Mouse (Mus musculus) liver, embryonic 13.5 days (tissue): Measurements from ENCODE around the gene Tsr1. TPM values are rescaled to one million over a fixed set of nuclear protein-coding genes. Genes with fewer than 3 reads are reported as not detected.

Experiments
- ATAC-seq: fragments of 200-750 bp; cut with Nextera tagmentation; 2 replicates; pipeline ENCODE4 v1.8.0; 2017; ENCODE audit warnings: low read depth, mild to moderate bottlenecking, moderate number of reproducible peaks, moderate library complexity
- DNase-seq: peaks from one replicate; pipeline ENCODE4 v3.0.0; 2022
- H3K27ac ChIP-seq: fragments of 300-500 bp; sonication (generic); 2 replicates; pipeline ENCODE4 v1.5.1; 2015; ENCODE audit warnings: moderate library complexity, mild to moderate bottlenecking, inconsistent platforms
- H3K27me3 ChIP-seq: fragments of 300-500 bp; sonication (generic); 2 replicates; pipeline ENCODE4 v1.6.1; 2015; ENCODE audit warnings: mild to moderate bottlenecking, inconsistent platforms
- H3K36me3 ChIP-seq: fragments of 300-500 bp; sonication (generic); 2 replicates; pipeline ENCODE4 v1.6.1; 2015; ENCODE audit warnings: mild to moderate bottlenecking, inconsistent platforms
- H3K4me1 ChIP-seq: fragments of 300-500 bp; sonication (generic); replicated peaks from 2 replicates; pipeline ENCODE4 v1.6.1; 2015; ENCODE audit warnings: inconsistent platforms
- H3K4me2 ChIP-seq: fragments of 300-500 bp; sonication (generic); 2 replicates; pipeline ENCODE4 v1.6.1; 2015; ENCODE audit warnings: inconsistent platforms, mild to moderate bottlenecking, moderate library complexity
- H3K4me3 ChIP-seq: fragments of 300-500 bp; sonication (generic); replicated peaks from 2 replicates; pipeline ENCODE4 v1.5.1; 2015; ENCODE audit warnings: mild to moderate bottlenecking, inconsistent platforms
- H3K9ac ChIP-seq: fragments of 300-500 bp; sonication (generic); 2 replicates; pipeline ENCODE4 v1.6.1; 2015; ENCODE audit warnings: mild to moderate bottlenecking, inconsistent platforms
- H3K9me3 ChIP-seq: fragments of 300-500 bp; sonication (generic); replicated peaks from 2 replicates; pipeline ENCODE4 v1.6.1; 2016; ENCODE audit warnings: inconsistent platforms
- WGBS: fragments of 180-500 bp; shearing (Covaris S2); methylation state at CpG from one replicate; pipeline ENCODE4 v1.1.7; 2015; ENCODE audit not compliant: insufficient replicate concordance; 5-methylcytosine and 5-hydroxymethylcytosine counted together
- polyA plus RNA-seq: library from polyadenylated mRNA; unstranded; fragments of >200 nt; fragmentation: Nextera tagmentation; extraction: Ambion mirVana; gene quantifications from 2 replicates; pipeline ENCODE4 v1.2.1, GENCODE M21; 2015

The Tsr1 gene
- polyA plus RNA-seq, 1 experiment from 2014 or later, result 32.6 TPM

DNA sequence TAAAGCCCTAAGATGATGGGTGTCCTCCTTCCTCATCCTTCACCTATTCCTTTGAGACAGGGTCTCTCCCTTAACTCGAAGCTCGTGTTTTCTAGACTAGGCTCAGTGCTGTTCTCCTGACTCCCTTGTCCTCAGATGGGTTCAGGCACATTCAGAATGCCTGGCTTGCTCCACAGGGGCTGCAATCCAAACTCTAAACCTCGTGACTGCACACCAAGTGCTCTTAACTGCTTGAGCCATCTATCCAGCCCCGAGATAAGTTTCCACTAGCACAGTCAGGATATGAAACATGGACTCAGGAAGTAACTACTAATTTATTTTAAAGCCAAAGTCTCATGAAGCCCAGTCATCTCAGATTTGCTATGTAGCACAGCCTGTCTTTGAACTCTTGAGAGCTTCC is 27.3 kb upstream of the Tsr1 start:
- no peak for ATAC-seq
- DNase-seq, result no peak
- WGBS, result 58% methylated on average over 4 of the region's 4 CpGs

GRCm38 (mm10) chr11:74870991-74871622 is 26.8 kb upstream of the Tsr1 start:
- H3K36me3 ChIP-seq, result no peaks in the 10 kb centered on the region
- peaks cover 5% of the 10 kb centered on the region; the same call in 1 of the 2 replicates for H3K4me1 ChIP-seq
- 55% methylated on average over 12 of the region's 12 CpGs for WGBS
- H3K4me2 ChIP-seq, result no peak overlapping the region
- no peak overlapping the region for H3K9ac ChIP-seq
- no peaks in the 10 kb centered on the region for H3K27me3 ChIP-seq
- DNase-seq (no peak), ATAC-seq (no peak)
- H3K4me3 ChIP-seq, result no peak overlapping the region
- H3K27ac ChIP-seq, result no peak overlapping the region
- no peaks in the 10 kb centered on the region for H3K9me3 ChIP-seq

More for the DNA sequence above, 27.3 kb upstream of the Tsr1 start:
- Histone ChIP-seq H3K4me2 (no peak overlapping the region), H3K27me3 (no peaks in the 10 kb centered on the region), H3K4me3 (no peak overlapping the region), H3K9me3 (no peaks in the 10 kb centered on the region), H3K36me3 (no peaks in the 10 kb centered on the region), H3K4me1 (peaks cover 5% of the 10 kb centered on the region; the same call in 1 of the 2 replicates), H3K27ac (no peak overlapping the region), H3K9ac (no peak overlapping the region)

DNA sequence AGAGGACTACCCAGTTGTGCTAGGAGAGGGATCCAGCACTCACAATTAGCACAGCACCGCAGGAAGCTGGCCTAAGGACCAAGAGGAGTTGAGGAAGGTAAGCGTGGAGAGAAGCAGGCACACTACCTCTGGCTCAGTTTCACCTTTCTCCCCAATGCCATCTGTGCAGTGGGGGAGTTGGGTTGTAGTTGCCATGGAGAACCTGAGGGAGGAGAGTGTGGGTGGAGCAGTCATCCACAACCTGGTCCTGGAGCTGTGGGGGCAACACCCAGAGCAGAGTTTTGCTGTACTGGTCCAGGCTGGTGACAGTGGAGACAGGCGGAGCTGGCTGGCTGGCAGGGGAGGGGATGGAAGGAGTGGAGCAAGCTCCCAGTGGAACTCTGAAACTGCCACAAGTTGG is 23.2 kb upstream of the Tsr1 start:
- Histone ChIP-seq H3K27me3 (no peaks in the 10 kb centered on the region), H3K9ac (no peak overlapping the region), H3K4me2 (no peak overlapping the region), H3K4me1 (peaks cover 10% of the 10 kb centered on the region), H3K4me3 (no peak overlapping the region), H3K36me3 (no peaks in the 10 kb centered on the region), H3K27ac (no peak overlapping the region), H3K9me3 (no peaks in the 10 kb centered on the region)
- WGBS, result 72% methylated on average over 3 of the region's 3 CpGs
- ATAC-seq (no peak), DNase-seq (no peak)

DNA sequence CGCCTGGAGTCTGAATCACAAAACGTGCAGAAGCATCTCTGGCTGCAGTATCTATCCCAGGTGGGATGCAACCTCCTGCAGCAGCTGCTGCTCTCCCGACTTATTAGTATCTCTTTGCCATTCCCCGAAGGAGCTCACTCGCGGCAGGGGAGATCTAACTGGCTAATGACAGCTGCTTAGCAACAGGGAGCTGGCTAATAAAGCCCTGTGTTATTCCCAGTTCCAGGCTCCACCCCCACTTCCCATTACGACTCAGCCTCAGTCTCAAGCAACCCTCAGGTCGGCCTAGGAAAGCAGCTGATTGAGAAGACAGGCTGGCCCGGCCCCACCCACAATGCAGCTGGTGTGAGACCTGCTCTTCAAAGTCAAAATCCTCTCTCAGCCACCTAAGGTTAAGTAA is 21.1 kb upstream of the Tsr1 start:
- no peak overlapping the region for H3K9ac ChIP-seq
- no peak overlapping the region for H3K27ac ChIP-seq
- H3K9me3 ChIP-seq, result no peaks in the 10 kb centered on the region
- H3K4me2 ChIP-seq, result no peak overlapping the region
- DNase-seq, result no peak
- no peaks in the 10 kb centered on the region for H3K36me3 ChIP-seq
- H3K27me3 ChIP-seq, result no peaks in the 10 kb centered on the region
- H3K4me1 ChIP-seq, result peaks cover 17% of the 10 kb centered on the region
- no peak for ATAC-seq
- WGBS, result 20% methylated on average over 9 of the region's 9 CpGs
- H3K4me3 ChIP-seq, result no peak overlapping the region

DNA sequence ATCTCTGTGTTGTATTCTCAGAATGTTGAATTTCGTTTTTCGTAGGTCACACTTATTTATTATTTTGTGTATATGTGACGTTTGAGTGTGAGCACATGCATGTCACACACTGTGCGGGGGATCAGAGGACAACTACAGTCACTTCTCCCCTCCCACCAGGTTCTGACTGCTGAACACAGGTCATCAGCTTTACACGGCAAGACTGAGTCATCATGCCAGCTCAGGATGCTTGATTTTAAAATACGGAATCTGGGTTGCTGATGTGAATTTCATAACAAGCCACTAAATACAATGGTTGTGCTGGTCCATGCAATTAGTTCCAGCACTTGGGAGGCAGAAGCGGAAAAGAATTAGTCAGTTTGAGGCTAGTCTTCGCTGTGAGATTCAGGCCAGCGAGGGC is 16.9 kb upstream of the Tsr1 start:
- no peak overlapping the region for H3K4me3 ChIP-seq
- H3K27ac ChIP-seq, result no peak overlapping the region
- ATAC-seq (no peak), DNase-seq (no peak)
- WGBS, result 78% methylated on average over 9 of the region's 9 CpGs
- peaks cover 13% of the 10 kb centered on the region for H3K4me1 ChIP-seq
- no peak overlapping the region for H3K4me2 ChIP-seq
- H3K9ac ChIP-seq, result no peak overlapping the region
- H3K27me3 ChIP-seq, result no peaks in the 10 kb centered on the region
- peaks cover 9% of the 10 kb centered on the region; the same call in 1 of the 2 replicates for H3K36me3 ChIP-seq
- H3K9me3 ChIP-seq, result no peaks in the 10 kb centered on the region

DNA sequence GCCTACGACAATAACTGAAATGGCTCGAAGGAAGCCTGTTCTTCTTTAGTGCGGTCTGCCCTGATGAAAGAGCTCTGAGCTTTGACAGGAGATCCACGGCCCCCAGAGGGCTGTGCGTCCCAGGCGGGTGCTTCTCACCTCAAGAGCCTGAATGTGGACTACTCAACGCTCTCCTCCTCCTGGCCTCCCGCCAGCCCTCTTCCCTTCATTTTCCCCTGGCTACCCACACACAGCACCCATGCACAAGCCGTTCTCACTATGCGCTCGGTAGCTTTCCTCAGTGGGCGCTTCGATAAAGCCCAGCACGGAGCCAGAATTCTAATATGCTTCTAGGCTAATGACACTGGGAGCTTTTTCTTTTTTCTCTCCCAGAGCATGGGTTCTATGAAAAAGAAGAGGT is 15.9 kb upstream of the Tsr1 start:
- Histone ChIP-seq H3K9ac (no peak overlapping the region), H3K4me3 (no peak overlapping the region), H3K9me3 (no peaks in the 10 kb centered on the region), H3K4me2 (no peak overlapping the region), H3K27ac (no peak overlapping the region), H3K4me1 (peaks cover 8% of the 10 kb centered on the region), H3K36me3 (peaks cover 9% of the 10 kb centered on the region; the same call in 1 of the 2 replicates), H3K27me3 (no peaks in the 10 kb centered on the region)
- WGBS, result 79% methylated on average over 14 of the region's 14 CpGs
- DNase-seq (no peak), ATAC-seq (no peak)

DNA sequence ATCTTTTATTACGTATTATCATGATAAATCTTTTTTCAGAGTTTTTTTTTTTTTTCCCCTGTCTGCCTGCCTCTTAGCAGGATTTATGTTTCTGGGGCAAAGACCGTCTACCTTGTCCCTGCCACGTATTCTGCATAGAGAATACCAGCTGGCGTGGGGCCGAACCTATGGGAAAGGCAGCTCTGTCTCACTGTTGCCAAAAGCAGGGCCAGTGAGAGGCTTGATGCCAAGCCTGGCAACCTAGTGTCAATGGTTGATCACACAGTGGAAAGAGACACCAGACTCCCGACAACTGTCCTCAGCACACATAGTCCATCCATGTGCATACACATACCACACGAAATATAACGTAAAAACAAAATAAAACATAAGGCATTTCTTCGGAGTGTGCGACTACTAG is 14.8 kb upstream of the Tsr1 start:
- H3K27ac ChIP-seq, result no peak overlapping the region
- peaks cover 9% of the 10 kb centered on the region; the same call in 1 of the 2 replicates for H3K36me3 ChIP-seq
- no peak for DNase-seq
- no peaks in the 10 kb centered on the region for H3K27me3 ChIP-seq
- 88% methylated on average over 10 of the region's 10 CpGs for WGBS
- no peak for ATAC-seq
- H3K4me2 ChIP-seq, result no peak overlapping the region
- no peaks in the 10 kb centered on the region for H3K9me3 ChIP-seq
- peaks cover 8% of the 10 kb centered on the region for H3K4me1 ChIP-seq
- no peak overlapping the region for H3K4me3 ChIP-seq
- no peak overlapping the region for H3K9ac ChIP-seq

GRCm38 (mm10) chr11:74894619-74895018 is 3.3 kb upstream of the Tsr1 start:
- Histone ChIP-seq H3K4me3 (no peak overlapping the region), H3K4me1 (peaks cover 30% of the 10 kb centered on the region), H3K9ac (no peak overlapping the region), H3K4me2 (no peak overlapping the region), H3K27me3 (no peaks in the 10 kb centered on the region), H3K27ac (no peak overlapping the region), H3K9me3 (no peaks in the 10 kb centered on the region), H3K36me3 (peaks cover 4% of the 10 kb centered on the region)
- WGBS, result 88% methylated on average over 4 of the region's 4 CpGs
- ATAC-seq (no peak), DNase-seq (no peak)

DNA sequence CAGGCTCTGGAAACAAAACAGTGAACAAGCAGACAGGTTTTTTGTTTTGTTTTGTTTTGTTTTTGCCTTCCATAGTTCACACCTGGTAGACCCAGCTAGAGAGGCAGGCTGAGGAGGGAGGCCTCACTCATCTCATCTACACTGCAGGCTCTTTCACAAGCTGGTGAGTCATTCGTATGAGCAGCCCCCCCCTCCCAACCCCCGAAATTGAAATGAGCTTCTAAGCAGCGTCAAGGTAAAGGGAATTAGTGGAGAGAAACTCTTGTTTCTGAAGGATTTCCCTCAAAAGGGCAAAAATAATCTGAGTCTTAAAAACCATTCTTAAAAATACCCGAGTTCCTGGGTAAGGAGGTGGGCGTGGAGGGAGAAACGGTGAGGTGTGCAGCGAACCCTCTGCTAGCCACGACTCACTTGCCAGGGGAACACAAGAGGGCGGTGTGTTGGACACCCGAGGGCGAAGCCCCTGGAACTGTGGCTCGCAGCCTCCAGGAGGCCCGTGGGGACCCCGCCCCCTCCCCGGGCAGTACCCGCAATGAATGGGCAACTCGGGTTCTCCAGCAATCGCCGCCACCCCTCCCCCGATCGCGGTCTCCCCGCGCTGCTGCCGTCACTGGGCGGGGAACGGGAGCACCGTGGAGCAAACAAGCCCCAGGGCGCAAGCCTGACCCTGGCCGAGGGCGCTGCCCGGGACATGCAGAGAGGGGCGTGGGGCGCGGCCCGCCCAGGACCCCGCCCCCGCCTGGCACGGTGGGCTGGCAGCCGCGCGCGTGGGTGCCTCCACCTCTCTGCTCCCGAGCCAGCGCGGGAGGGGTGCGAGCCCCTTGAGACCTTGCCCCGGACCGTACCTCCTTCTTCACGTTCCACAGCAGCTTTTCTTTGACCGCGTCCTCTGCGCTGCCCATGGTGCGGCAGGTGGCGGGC is 1.6 kb upstream of the Tsr1 start:
- 2% methylated on average over 45 of the region's 55 CpGs for WGBS
- H3K27ac ChIP-seq, result peak overlapping the region; percentile 83
- ATAC-seq (peak; percentile 63), DNase-seq (peak; percentile 57)
- peak overlapping the region; percentile 87 for H3K9ac ChIP-seq
- peaks cover 20% of the 10 kb centered on the region for H3K36me3 ChIP-seq
- peak overlapping the region; percentile 99 for H3K4me2 ChIP-seq
- peak overlapping the region; percentile 85 for H3K4me3 ChIP-seq
- no peaks in the 10 kb centered on the region for H3K27me3 ChIP-seq
- H3K9me3 ChIP-seq, result no peaks in the 10 kb centered on the region
- peaks cover 46% of the 10 kb centered on the region for H3K4me1 ChIP-seq

DNA sequence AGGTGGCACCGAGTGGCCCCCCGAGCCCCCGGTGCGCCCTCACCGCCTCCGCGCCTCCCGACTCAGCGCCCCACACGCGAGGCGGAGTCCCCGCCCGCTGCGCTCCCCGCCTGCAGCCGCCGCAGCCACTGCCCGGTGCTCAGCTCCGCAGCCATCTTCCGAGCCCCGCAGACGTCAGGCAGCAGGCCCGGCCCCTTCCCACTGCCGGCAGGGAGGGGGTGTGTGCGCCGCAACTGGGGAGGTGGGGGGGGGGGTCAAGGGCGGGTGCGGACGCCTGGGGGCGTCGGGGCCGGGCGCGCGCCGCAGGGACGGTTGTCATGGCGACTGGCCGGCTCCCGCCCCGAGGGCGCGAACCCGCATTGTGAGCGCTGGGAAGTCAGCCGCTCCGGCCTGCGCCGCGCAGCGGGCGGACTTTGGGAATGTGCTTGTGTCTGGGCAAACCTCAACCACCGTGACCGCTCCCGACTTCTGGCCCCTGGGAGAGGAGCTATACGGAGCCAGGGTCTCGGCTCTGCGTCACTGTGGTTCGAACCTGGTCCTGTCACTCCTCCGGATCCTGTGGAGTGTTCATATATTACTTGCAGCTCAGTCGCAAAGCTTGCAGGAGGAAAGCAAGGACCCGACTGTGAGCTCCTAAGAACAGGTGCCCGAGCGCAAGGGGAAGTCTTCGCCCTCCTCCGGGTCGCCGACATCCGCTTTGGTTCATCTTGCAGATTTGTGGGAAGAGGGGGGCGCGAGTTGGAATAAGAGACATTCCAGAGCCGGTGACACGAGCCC is 782 bp upstream of the Tsr1 start, which contains the start of gene Sgsm2:
Gene Sgsm2 (minus strand): TSS at position 160 of the 777 bp plus-strand sequence.
- Histone ChIP-seq H3K27ac (peak within 1 kb of the TSS; percentile 83), H3K4me1 (peaks cover 54% of the 10 kb centered on the region), H3K9me3 (no peaks in the 10 kb centered on the region), H3K36me3 (peaks cover 29% of the 10 kb centered on the region), H3K9ac (peak within 1 kb of the TSS; percentile 87), H3K4me3 (peak within 1 kb of the TSS; percentile 85), H3K4me2 (peak within 1 kb of the TSS; percentile 99), H3K27me3 (no peaks in the 10 kb centered on the region)
- ATAC-seq (peak; percentile 59), DNase-seq (peak; percentile 59)
- under 1% methylated on average over 65 of the region's 74 CpGs for WGBS

DNA sequence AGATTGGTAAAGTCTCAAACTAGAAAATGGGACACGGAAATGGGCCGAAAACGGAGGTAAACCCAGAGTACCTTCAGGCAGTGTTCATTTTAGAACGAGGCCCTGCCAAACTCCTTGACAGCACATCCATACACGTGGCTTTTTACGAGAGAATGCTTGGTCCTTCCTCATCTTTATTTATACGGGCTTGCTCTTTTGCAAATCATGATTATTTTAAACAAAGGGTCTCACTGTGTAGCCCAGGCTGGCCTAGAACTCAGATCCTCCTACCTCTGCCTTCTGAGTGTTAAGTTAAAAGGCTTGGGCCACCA is 601 bp downstream of the Tsr1 start:
- H3K27me3 ChIP-seq, result no peaks in the 10 kb centered on the region

More for the DNA sequence above, 601 bp downstream of the Tsr1 start:
- WGBS, result under 1% methylated on average over 7 of the region's 7 CpGs
- DNase-seq (no peak), ATAC-seq (no peak)
- H3K36me3 ChIP-seq, result peaks cover 41% of the 10 kb centered on the region
- H3K4me2 ChIP-seq, result peak overlapping the region; percentile 99
- peak overlapping the region; percentile 83 for H3K27ac ChIP-seq
- peak overlapping the region; percentile 85 for H3K4me3 ChIP-seq
- no peaks in the 10 kb centered on the region for H3K9me3 ChIP-seq
- H3K4me1 ChIP-seq, result peaks cover 54% of the 10 kb centered on the region
- H3K9ac ChIP-seq, result peak overlapping the region; percentile 87
